Mouse (Mus musculus): ENCODE data around the gene Tsku.
A peak's percentile ranks its signal among the peaks of the same experiment; 100 is the strongest.

Gene Tsku

GRCm38 (mm10) chr7:98361063-98361652 is at the start of gene Tsku:
Gene Tsku, minus strand, starts transcription at chr7:98361328.
- peak in 1 of 2 experiments; percentile 33 for DNase-seq (ENCODE audit: low spot score in 2 of 2)

GRCm38 (mm10) chr7:98407615-98408014 is 46.5 kb upstream of the Tsku start:
- no peak for DNase-seq (ENCODE audit: low spot score in 2 of 2)

GRCm38 (mm10) chr7:98403996-98404395 is 42.9 kb upstream of the Tsku start:
- no peak for DNase-seq (ENCODE audit: low spot score in 2 of 2)

- no peak for DNase-seq (ENCODE audit: low spot score in 2 of 2)
Observed at GRCm38 (mm10) chr7:98402582-98403574, 41.8 kb upstream of the Tsku start.

GRCm38 (mm10) chr7:98392466-98393201 is 31.5 kb upstream of the Tsku start:
- DNase-seq (ENCODE audit: low spot score in 2 of 2) = no peak

GRCm38 (mm10) chr7:98391351-98391936 is 30.3 kb upstream of the Tsku start:
- no peak for DNase-seq (ENCODE audit: low spot score in 2 of 2)

- no peak for DNase-seq (ENCODE audit: low spot score in 2 of 2)
Observed at GRCm38 (mm10) chr7:98390486-98390885, 29.4 kb upstream of the Tsku start.

- no peak for DNase-seq (ENCODE audit: low spot score in 2 of 2)
Observed at GRCm38 (mm10) chr7:98389656-98390055, 28.5 kb upstream of the Tsku start.

GRCm38 (mm10) chr7:98388881-98389501 is 27.9 kb upstream of the Tsku start:
- no peak for DNase-seq (ENCODE audit: low spot score in 2 of 2)

- no peak for DNase-seq (ENCODE audit: low spot score in 2 of 2)
Observed at GRCm38 (mm10) chr7:98387201-98387600, 26.1 kb upstream of the Tsku start.

GRCm38 (mm10) chr7:98385168-98385567 is 24.0 kb upstream of the Tsku start:
- no peak for DNase-seq (ENCODE audit: low spot score in 2 of 2)

GRCm38 (mm10) chr7:98383337-98383736 is 22.2 kb upstream of the Tsku start:
- DNase-seq (ENCODE audit: low spot score in 2 of 2) = no peak

GRCm38 (mm10) chr7:98382784-98383183 is 21.7 kb upstream of the Tsku start:
- DNase-seq (ENCODE audit: low spot score in 2 of 2) = no peak

GRCm38 (mm10) chr7:98380224-98380925 is 19.2 kb upstream of the Tsku start:
- no peak for DNase-seq (ENCODE audit: low spot score in 2 of 2)

- DNase-seq (ENCODE audit: low spot score in 2 of 2) = no peak
Observed at GRCm38 (mm10) chr7:98379232-98379631, 18.1 kb upstream of the Tsku start.

GRCm38 (mm10) chr7:98377257-98377656 is 16.1 kb upstream of the Tsku start:
- DNase-seq (ENCODE audit: low spot score in 2 of 2) = no peak

- DNase-seq (ENCODE audit: low spot score in 2 of 2) = no peak
Observed at GRCm38 (mm10) chr7:98371161-98371560, 10.0 kb upstream of the Tsku start.

- DNase-seq (ENCODE audit: low spot score in 2 of 2) = no peak
Observed at GRCm38 (mm10) chr7:98369762-98370369, 8.7 kb upstream of the Tsku start.

GRCm38 (mm10) chr7:98361662-98362061 is 534 bp upstream of the Tsku start:
- DNase-seq (ENCODE audit: low spot score in 2 of 2) = no peak

- no peak for DNase-seq (ENCODE audit: low spot score in 2 of 2)
Observed at GRCm38 (mm10) chr7:98360621-98360990, 522 bp downstream of the Tsku start.

All from spleen, postnatal 14 days (tissue).